Mouse (Mus musculus): ENCODE results near the gene Mlxipl. TPM values are rescaled to one million over a fixed set of nuclear protein-coding genes. Genes with fewer than 3 reads are reported as not detected.

Mlxipl gene
- total and polyA plus RNA-seq, 2 experiments, result 198 to 617 TPM

DNA sequence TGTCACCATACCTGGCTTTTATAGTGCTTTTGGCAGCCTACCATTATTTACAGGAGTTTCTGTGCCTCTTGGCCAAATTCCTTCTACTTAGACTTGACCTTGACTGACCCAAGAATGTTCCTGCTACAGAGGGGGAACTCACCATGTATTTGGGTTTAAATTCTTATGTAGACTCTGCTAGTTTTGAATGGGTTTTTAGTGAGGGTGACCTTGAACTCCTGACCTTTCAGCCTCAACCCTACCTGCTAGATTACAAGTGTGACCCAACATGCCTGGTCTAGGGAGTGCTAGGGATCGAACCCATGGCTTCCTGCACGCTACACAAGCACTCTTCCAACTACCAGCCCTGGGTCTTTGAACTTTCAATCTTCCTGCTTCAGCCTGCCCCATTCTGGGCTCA is 17.6 kb upstream of the Mlxipl start:
- 93% methylated on average over 2 of the region's 2 CpGs for WGBS
- TF ChIP-seq CTCF (IDR thresholded peaks at IDR 0.05; ENCODE audit: low read depth, low read length), result no peak
- TF ChIP-seq POLR2A (IDR thresholded peaks at IDR 0.05; ENCODE audit: extremely low read depth, insufficient read depth, low read length), result no peak
- no peak for DNase-seq (ENCODE audit: extremely low read depth, low read depth, low spot score)

DNA sequence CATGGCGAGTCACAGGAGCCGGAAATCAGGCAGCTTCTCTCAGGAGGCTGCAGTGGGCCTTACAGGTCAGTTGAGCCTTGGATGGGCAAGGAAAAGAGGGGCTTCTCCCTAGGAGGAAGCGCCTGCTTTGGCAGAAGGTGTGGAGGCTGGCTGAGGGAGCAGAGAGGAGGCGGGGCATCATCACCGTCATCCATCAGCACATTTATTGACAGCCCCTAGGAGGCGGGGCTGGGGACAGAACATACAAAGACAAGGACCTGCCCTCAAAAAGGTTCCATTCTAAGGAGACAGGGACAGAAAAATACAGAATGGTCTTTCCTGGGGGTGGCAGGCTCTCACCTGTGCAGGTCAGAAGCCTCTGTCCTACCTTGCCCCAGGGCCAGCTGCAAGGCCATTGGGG is 17.0 kb upstream of the Mlxipl start:
- H3K27ac ChIP-seq (replicated peaks; ENCODE audit: insufficient read depth, low read depth, low read length), result no peak overlapping the region

More for the DNA sequence above, 17.6 kb upstream of the Mlxipl start:
- Histone ChIP-seq H3K4me1 (ENCODE audit: control insufficient read depth, insufficient read depth, low read length) (no peaks in the 10 kb centered on the region), H3K4me3 (ENCODE audit: insufficient read depth, low read depth, low read length) (no peak overlapping the region), H3K36me3 (ENCODE audit: control insufficient read depth, insufficient read depth, low read length) (no peaks in the 10 kb centered on the region), H3K27ac (replicated peaks; ENCODE audit: insufficient read depth, low read depth, low read length) (no peak overlapping the region), H3K9ac (ENCODE audit: low read depth, low read length) (no peak overlapping the region), H3K27me3 (ENCODE audit: control insufficient read depth, insufficient read depth, low read length) (no peaks in the 10 kb centered on the region), H3K79me2 (ENCODE audit: control insufficient read depth, insufficient read depth, low read length) (no peaks in the 10 kb centered on the region)

DNA sequence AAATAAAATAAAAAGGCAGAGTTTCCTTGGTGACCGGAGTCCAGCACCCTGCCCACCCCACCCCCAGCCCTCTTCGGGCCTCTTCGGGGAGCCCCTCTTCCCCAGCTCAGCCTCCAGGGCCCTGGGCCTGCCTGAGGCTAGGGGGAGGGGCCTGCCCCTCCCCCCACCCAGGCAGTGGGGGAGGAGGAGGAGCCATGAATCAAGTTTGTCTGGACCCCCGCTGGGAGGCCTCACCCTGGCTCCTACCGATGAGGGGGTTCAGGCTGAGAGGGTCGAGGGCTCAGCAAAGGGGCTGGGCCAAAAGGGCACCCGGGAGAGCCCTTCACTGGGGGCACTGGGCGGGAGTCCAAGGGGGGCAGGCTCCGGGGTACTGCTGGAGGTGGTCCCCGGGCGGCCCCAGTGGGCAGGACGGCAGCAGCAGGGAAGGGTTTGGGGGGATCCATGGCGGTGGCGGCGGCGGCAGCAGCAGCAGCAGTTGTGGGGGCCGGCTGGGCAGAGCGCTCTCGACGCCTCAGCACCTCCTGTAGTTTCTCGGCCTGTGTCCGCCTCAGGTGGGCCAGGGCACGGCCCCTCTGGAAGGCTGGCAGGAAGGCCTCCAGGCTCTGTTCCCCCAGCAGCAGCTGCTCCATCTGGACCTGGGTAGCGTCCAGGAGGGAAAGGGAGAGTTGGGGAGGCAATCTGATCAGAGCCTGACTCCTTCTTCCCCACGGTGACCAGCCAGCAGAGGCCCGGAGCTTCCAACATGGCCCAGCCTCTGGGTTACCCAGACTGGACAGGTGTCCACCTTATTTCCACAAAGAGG is 16.1 kb upstream of the Mlxipl start:
- Histone ChIP-seq H3K36me3 (ENCODE audit: control insufficient read depth, insufficient read depth, low read length) (no peaks in the 10 kb centered on the region), H3K27ac (replicated peaks; ENCODE audit: insufficient read depth, low read depth, low read length) (no peak overlapping the region), H3K4me1 (ENCODE audit: control insufficient read depth, insufficient read depth, low read length) (peaks cover 4% of the 10 kb centered on the region), H3K9ac (ENCODE audit: low read depth, low read length) (no peak overlapping the region), H3K79me2 (ENCODE audit: control insufficient read depth, insufficient read depth, low read length) (no peaks in the 10 kb centered on the region), H3K4me3 (ENCODE audit: insufficient read depth, low read depth, low read length) (no peak overlapping the region), H3K27me3 (ENCODE audit: control insufficient read depth, insufficient read depth, low read length) (no peaks in the 10 kb centered on the region)
- TF ChIP-seq CTCF (IDR thresholded peaks at IDR 0.05; ENCODE audit: low read depth, low read length) (no peak), POLR2A (IDR thresholded peaks at IDR 0.05; ENCODE audit: extremely low read depth, insufficient read depth, low read length) (no peak)
- 70% methylated on average over 26 of the region's 26 CpGs for WGBS
- DNase-seq (ENCODE audit: extremely low read depth, low read depth, low spot score), result no peak

More for the DNA sequence above, 17.0 kb upstream of the Mlxipl start:
- Histone ChIP-seq H3K4me3 (ENCODE audit: insufficient read depth, low read depth, low read length) (no peak overlapping the region), H3K27me3 (ENCODE audit: control insufficient read depth, insufficient read depth, low read length) (no peaks in the 10 kb centered on the region), H3K4me1 (ENCODE audit: control insufficient read depth, insufficient read depth, low read length) (peaks cover 2% of the 10 kb centered on the region; the same call in 1 of the 2 replicates), H3K9ac (ENCODE audit: low read depth, low read length) (no peak overlapping the region), H3K79me2 (ENCODE audit: control insufficient read depth, insufficient read depth, low read length) (no peaks in the 10 kb centered on the region), H3K36me3 (ENCODE audit: control insufficient read depth, insufficient read depth, low read length) (no peaks in the 10 kb centered on the region)
- 87% methylated on average over 6 of the region's 6 CpGs for WGBS
- DNase-seq (ENCODE audit: extremely low read depth, low read depth, low spot score), result no peak
- no peak for TF ChIP-seq POLR2A (IDR thresholded peaks at IDR 0.05; ENCODE audit: extremely low read depth, insufficient read depth, low read length)
- no peak for TF ChIP-seq CTCF (IDR thresholded peaks at IDR 0.05; ENCODE audit: low read depth, low read length)

DNA sequence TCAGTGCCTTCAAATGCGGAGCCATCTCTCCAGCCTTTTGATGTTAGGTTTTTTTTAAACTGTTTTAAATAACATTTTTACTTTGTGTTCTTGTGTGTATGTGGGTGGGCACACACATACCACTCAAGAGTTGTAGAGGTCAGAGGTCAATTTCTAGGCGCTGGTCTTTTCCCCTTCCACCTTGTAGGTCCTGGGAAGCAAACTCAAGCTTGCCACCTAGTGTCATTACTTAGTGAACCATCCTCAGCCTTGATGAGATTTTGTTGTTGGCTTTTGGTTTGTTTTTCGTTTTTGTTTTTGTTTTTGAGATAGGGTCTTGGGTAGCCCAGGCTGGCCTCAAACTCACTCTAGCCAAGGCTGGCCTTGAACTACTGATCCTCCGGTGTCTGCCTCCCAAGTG is 14.0 kb upstream of the Mlxipl start:
- Histone ChIP-seq H3K27me3 (ENCODE audit: control insufficient read depth, insufficient read depth, low read length) (no peaks in the 10 kb centered on the region), H3K27ac (replicated peaks; ENCODE audit: insufficient read depth, low read depth, low read length) (no peak overlapping the region), H3K4me1 (ENCODE audit: control insufficient read depth, insufficient read depth, low read length) (peaks cover 6% of the 10 kb centered on the region), H3K79me2 (ENCODE audit: control insufficient read depth, insufficient read depth, low read length) (no peaks in the 10 kb centered on the region), H3K9ac (ENCODE audit: low read depth, low read length) (no peak overlapping the region), H3K36me3 (ENCODE audit: control insufficient read depth, insufficient read depth, low read length) (no peaks in the 10 kb centered on the region), H3K4me3 (ENCODE audit: insufficient read depth, low read depth, low read length) (no peak overlapping the region)
- no peak for DNase-seq (ENCODE audit: extremely low read depth, low read depth, low spot score)
- peak; percentile 22; the same call in 1 of the 2 replicates for TF ChIP-seq CTCF (IDR thresholded peaks at IDR 0.05; ENCODE audit: low read depth, low read length)
- no peak for TF ChIP-seq POLR2A (IDR thresholded peaks at IDR 0.05; ENCODE audit: extremely low read depth, insufficient read depth, low read length)
- 62% methylated on average over 4 of the region's 4 CpGs for WGBS

DNA sequence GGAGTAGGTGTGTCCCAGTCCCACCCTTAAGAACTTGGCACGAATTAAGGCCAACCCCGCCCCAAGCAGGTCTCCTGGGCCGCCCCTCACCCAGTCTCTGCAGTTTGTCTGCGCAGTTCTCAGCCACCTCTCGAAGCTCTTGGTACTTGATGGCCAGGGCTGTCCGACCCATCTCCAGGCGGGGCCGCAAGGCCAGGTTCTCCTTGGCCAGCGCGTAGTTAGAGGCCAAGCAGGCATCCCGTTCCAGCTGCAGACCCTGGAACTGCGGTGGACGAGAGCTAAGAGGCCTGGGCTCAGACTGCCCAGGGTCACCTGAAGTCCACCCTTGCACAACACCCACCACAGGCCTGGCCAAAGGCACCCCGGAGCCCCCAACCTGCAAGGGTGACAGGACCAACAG is 13.3 kb upstream of the Mlxipl start:
- Histone ChIP-seq H3K27ac (replicated peaks; ENCODE audit: insufficient read depth, low read depth, low read length) (no peak overlapping the region), H3K9ac (ENCODE audit: low read depth, low read length) (no peak overlapping the region), H3K27me3 (ENCODE audit: control insufficient read depth, insufficient read depth, low read length) (no peaks in the 10 kb centered on the region), H3K4me3 (ENCODE audit: insufficient read depth, low read depth, low read length) (no peak overlapping the region), H3K79me2 (ENCODE audit: control insufficient read depth, insufficient read depth, low read length) (no peaks in the 10 kb centered on the region), H3K36me3 (ENCODE audit: control insufficient read depth, insufficient read depth, low read length) (no peaks in the 10 kb centered on the region), H3K4me1 (ENCODE audit: control insufficient read depth, insufficient read depth, low read length) (peaks cover 7% of the 10 kb centered on the region)
- WGBS, result 78% methylated on average over 14 of the region's 14 CpGs
- no peak for TF ChIP-seq POLR2A (IDR thresholded peaks at IDR 0.05; ENCODE audit: extremely low read depth, insufficient read depth, low read length)
- TF ChIP-seq CTCF (IDR thresholded peaks at IDR 0.05; ENCODE audit: low read depth, low read length), result no peak
- DNase-seq (ENCODE audit: extremely low read depth, low read depth, low spot score), result no peak

DNA sequence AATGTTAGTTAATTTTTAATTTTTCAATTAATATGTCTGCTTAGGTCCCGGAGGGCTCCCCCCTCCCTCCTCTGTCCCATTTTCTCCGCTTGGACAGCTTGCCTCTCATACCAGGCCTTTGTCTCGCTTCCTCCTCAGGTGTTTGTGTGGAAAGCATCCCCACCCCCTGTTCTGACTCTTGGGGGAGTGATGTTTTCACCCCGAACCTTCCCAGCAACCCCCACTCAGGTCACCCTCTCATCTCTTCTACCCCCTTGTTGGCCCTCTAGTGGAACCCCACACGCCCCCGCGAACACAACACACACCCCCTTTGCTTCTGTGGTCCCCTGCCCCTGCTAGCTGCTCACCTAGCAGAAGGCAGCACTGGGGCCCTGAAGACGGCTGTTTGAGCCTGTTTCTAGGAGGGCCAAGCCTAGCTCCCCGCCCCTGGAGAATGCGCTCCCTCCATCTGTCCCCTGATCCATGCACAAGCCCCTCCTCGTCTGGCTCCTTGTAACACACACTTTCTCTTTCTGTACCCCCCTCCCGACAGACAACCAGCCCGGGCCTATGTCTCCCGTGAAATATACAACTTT is 12.7 kb upstream of the Mlxipl start:
- no peak for TF ChIP-seq CTCF (IDR thresholded peaks at IDR 0.05; ENCODE audit: low read depth, low read length)
- TF ChIP-seq POLR2A (IDR thresholded peaks at IDR 0.05; ENCODE audit: extremely low read depth, insufficient read depth, low read length), result no peak
- 47% methylated on average over 14 of the region's 14 CpGs for WGBS
- H3K4me1 ChIP-seq (ENCODE audit: control insufficient read depth, insufficient read depth, low read length), result peaks cover 7% of the 10 kb centered on the region
- H3K27ac ChIP-seq (replicated peaks; ENCODE audit: insufficient read depth, low read depth, low read length), result no peak overlapping the region
- no peaks in the 10 kb centered on the region for H3K79me2 ChIP-seq (ENCODE audit: control insufficient read depth, insufficient read depth, low read length)
- no peaks in the 10 kb centered on the region for H3K27me3 ChIP-seq (ENCODE audit: control insufficient read depth, insufficient read depth, low read length)
- no peak for DNase-seq (ENCODE audit: extremely low read depth, low read depth, low spot score)
- peak overlapping the region; percentile 8; the same call in 1 of the 2 replicates for H3K4me3 ChIP-seq (ENCODE audit: insufficient read depth, low read depth, low read length)
- H3K36me3 ChIP-seq (ENCODE audit: control insufficient read depth, insufficient read depth, low read length), result no peaks in the 10 kb centered on the region
- peak overlapping the region; percentile 40; the same call in 1 of the 2 replicates for H3K9ac ChIP-seq (ENCODE audit: low read depth, low read length)

Data from liver, adult 2 months (tissue).